Mouse (Mus musculus): ENCODE measurements at regions not wholly inside any gene's neighbourhood (a gene's known extent, or its start where the extent isn't known, plus 50 kb on each side); places are given as distances from the start of the nearest gene placed in this dataset.

DNA sequence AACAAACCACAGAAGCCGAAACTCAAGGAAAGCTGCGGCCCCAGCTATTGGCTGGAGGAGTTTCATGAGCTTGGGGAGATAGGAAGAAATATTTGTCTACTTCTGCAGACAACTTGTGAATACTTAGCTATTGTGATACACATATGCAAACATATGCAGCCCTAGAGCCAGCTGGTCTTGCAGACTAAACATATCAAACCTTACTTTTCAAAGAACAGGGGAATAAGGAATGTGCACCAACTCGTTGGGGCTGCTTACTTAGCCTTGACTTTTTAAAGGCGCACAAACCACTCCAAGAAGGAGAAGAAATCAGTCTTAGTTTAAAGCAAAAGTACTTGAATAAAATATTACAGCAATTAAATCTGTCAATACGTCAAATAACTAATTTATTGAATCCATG is 106.8 kb upstream of the Lpar1 start:
- no peak for DNase-seq

GRCm38 (mm10) chr4:58658206-58658605 is 104.5 kb upstream of the Lpar1 start:
- DNase-seq, result no peak

GRCm38 (mm10) chr4:58647761-58648295 is 94.1 kb upstream of the Lpar1 start:
- DNase-seq, result no peak

- no peak for DNase-seq
Observed at GRCm38 (mm10) chr4:58646821-58647220, 93.1 kb upstream of the Lpar1 start.

- no peak for DNase-seq
Observed at GRCm38 (mm10) chr4:58643371-58643770, 89.7 kb upstream of the Lpar1 start.

GRCm38 (mm10) chr4:58642236-58642635 is 88.5 kb upstream of the Lpar1 start:
- DNase-seq, result no peak

GRCm38 (mm10) chr4:58632696-58633095 is 79.0 kb upstream of the Lpar1 start:
- DNase-seq, result no peak

- DNase-seq, result peak; percentile 74
Observed at GRCm38 (mm10) chr4:58631415-58631814, 77.7 kb upstream of the Lpar1 start.

GRCm38 (mm10) chr4:58627021-58627420 is 73.3 kb upstream of the Lpar1 start:
- no peak for DNase-seq

DNA sequence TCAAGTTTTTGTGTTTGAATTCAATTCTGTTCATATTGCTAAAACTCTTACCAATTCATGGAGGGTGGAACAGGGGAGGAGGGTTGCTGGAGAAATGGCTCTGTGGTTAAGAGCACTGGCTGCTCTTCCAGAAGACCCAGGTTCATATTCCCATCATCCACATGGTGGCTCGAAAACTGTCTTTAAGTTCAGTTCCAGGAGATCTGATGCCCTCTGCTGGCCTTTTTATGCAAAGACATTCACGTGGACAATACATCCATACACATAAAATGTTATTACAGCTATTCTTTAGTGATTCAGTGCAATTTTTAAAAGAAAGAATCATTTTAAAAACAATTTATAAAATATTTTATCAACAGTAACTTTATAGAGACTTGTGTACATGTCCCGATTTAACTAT is 70.4 kb upstream of the Lpar1 start:
- no peak for DNase-seq

DNA sequence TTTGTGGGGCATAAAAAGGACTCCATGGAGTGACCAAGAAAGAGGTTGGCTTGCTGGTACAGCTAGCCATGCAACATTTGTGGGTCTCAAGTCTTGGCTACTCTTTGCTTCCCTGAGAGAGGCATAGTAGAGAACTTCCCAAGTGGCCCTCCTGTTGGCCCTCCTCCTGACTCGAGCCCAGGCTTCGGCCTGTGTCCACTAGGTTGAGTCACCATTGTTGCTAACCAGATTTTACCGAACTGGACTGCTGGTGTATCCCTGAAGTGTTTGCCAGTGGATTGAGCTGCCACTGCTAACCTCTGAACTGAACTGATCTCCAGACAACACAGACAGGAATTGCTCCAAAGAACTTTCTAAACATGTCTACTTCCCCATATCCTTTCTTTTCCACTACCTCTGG is 66.9 kb upstream of the Lpar1 start:
- no peak for DNase-seq

DNA sequence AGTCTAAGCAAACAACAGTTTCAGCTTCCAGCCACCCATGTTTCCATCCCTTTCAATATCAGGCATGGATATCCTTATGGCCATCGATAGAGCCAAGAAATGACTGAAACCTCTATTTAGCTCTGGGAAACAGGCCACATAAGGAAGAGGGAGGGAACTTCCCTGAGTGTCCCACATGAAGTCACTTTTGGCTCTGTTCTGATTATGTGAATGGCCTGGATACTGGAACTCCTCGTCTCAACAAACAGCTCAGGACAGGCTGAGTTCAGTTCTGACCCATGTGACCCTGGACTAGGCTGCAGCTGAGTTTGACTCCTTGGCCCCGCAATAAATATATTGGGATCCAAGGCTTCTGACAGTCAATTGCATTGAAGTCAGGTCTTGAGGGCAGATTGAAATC is 63.6 kb upstream of the Lpar1 start:
- no peak for DNase-seq

DNA sequence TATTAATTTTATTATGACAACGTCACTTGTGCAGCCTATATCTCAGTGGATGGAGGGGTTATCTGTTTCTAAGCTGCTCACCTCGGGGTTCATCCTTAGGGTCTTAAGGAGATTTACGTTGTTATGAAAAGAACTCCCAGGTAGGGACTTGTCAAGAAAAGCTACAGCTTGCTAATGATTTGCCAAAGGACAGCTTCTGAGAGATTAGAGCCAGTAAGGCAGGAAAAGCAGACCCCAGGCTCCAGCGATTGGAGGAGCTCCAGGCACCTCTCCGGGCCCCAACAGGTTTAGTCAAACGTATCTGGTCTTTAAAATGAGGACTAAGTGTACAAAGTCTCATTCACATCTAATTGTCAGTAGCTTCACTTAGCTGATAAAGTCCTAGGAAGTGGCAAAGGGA is 59.8 kb upstream of the Lpar1 start:
- DNase-seq, result no peak

DNA sequence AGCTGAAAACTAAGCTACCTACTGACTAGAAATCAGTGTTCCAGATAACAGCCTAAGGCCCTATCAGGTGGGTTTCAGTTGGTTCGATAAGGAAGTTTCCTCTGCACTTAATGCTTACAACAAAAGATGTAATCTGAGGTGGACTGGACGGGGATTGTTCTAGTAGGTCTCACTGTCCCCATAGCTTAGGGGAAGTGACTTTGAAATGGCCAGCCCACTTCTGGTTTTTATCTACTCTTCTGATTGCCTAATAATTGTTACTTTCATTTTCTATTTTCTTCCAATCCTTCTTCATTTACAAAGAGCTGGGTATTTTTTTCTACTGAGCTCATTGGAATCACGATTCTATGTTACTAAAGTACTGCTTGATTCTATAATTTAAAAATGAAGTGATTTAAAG is 59.3 kb upstream of the Lpar1 start:
- DNase-seq, result no peak

GRCm38 (mm10) chr4:58607491-58607890 is 53.8 kb upstream of the Lpar1 start:
- DNase-seq, result no peak

DNA sequence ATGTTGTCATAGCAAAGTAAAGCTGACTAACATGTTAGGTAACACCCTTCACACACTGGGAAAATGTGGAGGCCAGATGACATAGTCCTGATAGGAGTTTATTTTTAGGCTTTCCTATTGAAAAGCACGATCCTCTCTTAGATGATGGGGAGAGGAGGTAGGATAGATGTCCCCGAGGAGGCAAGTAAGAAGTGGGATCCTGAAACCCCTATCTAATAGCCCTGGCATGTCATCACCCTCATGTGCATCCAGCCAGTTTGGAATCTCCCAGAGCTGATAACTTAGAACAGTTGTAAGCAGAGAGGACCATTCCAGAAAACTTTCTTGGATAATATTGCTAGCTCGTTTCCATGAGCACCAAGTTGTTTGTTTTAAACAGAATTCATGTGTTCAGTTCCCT is 52.2 kb upstream of the Lpar1 start:
- no peak for DNase-seq
